Mouse (Mus musculus) embryonic facial prominence, embryonic 14.5 days (tissue): ENCODE measurements around the gene Pde11a. TPM values are rescaled to one million over a fixed set of nuclear protein-coding genes. Genes with fewer than 3 reads are reported as not detected.

ENCODE experiments used
- ATAC-seq: fragments of 200-750 bp; cut with Nextera tagmentation; 2 replicates; pipeline ENCODE4 v1.8.0; 2017; ENCODE audit warnings: low read depth, moderate number of reproducible peaks, moderate TSS enrichment
- DNase-seq: peaks from one replicate; pipeline ENCODE4 v3.0.0-alpha.2; 2015; ENCODE audit warnings: low spot score
- H3K27ac ChIP-seq: fragments of 300-500 bp; sonication (generic); replicated peaks from 2 replicates; pipeline ENCODE4 v1.5.1; 2014; ENCODE audit warnings: low read depth, mild to moderate bottlenecking, low read length, moderate library complexity
- H3K27me3 ChIP-seq: fragments of 300-500 bp; sonication (generic); replicated peaks from 2 replicates; pipeline ENCODE4 v1.6.1; 2014; ENCODE audit warnings: low read length; ENCODE audit not compliant: control insufficient read depth, insufficient read depth
- H3K36me3 ChIP-seq: fragments of 300-500 bp; sonication (generic); 2 replicates; pipeline ENCODE4 v1.6.1; 2014; ENCODE audit warnings: low read length, mixed read lengths; ENCODE audit not compliant: control insufficient read depth, insufficient read depth
- H3K4me1 ChIP-seq: fragments of 300-500 bp; sonication (generic); 2 replicates; pipeline ENCODE4 v1.6.1; 2014; ENCODE audit warnings: antibody characterized with exemption, low read length; ENCODE audit not compliant: control insufficient read depth, insufficient read depth
- H3K4me2 ChIP-seq: fragments of 300-500 bp; sonication (generic); 2 replicates; pipeline ENCODE4 v1.6.1; 2014; ENCODE audit warnings: low read depth, mild to moderate bottlenecking, low read length, moderate library complexity, mixed read lengths
- H3K4me3 ChIP-seq: fragments of 300-500 bp; sonication (generic); 2 replicates; pipeline ENCODE4 v1.5.1; 2014; ENCODE audit warnings: low read depth, mild to moderate bottlenecking, low read length
- H3K9ac ChIP-seq: fragments of 300-500 bp; sonication (generic); 2 replicates; pipeline ENCODE4 v1.6.1; 2014; ENCODE audit warnings: low read depth, mild to moderate bottlenecking, low read length, moderate library complexity, mixed read lengths
- H3K9me3 ChIP-seq: fragments of 300-500 bp; sonication (generic); 2 replicates; pipeline ENCODE4 v1.6.1; 2016; ENCODE audit warnings: low read length; ENCODE audit not compliant: control insufficient read depth
- WGBS: fragments of 180-500 bp; shearing (Covaris S2); extraction: QIAGEN DNeasy Blood & Tissue Kit; methylation state at CpG from one replicate; pipeline ENCODE4 v1.1.7; 2014; 5-methylcytosine and 5-hydroxymethylcytosine counted together
- polyA plus RNA-seq: library from polyadenylated mRNA; unstranded; fragments of >200 nt; fragmentation: Nextera tagmentation; extraction: Ambion mirVana; gene quantifications from 2 replicates; pipeline ENCODE4 v1.2.1, GENCODE M21; 2014

Gene Pde11a
- polyA plus RNA-seq, 1 experiment from 2014 or later, result 0.21 TPM

DNA sequence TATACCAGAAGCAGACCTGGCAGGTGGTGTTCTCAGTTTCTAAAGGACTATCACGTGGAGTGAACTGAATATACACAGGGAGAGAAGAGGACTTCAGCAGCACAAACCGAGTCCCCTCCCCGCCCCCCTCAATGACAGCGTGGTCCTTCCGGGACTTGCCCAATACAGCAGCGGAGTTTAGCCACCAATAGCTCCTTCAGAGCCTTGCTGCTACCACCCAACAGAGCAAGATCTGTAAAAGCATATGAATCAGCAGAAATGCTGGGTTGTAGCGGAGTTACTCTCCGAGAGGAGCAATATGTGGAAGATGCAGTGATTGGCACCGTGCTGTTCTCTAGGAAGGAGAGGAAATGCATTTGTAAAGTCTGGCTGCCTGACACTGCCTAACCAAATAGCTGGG, 238.0 kb downstream of the Pde11a start:
- H3K27me3 ChIP-seq, result no peaks in the 10 kb centered on the region
- DNase-seq (no peak), ATAC-seq (no peak)
- H3K4me3 ChIP-seq, result no peak overlapping the region
- no peak overlapping the region for H3K9ac ChIP-seq
- H3K36me3 ChIP-seq, result no peaks in the 10 kb centered on the region
- no peaks in the 10 kb centered on the region for H3K9me3 ChIP-seq
- no peak overlapping the region for H3K4me2 ChIP-seq
- 77% methylated on average over 9 of the region's 9 CpGs for WGBS
- no peaks in the 10 kb centered on the region for H3K4me1 ChIP-seq
- no peak overlapping the region for H3K27ac ChIP-seq

- DNase-seq, result no peak
These were observed 238.7 kb downstream of the Pde11a start for GRCm38 (mm10) chr2:76099726-76100347.

DNA sequence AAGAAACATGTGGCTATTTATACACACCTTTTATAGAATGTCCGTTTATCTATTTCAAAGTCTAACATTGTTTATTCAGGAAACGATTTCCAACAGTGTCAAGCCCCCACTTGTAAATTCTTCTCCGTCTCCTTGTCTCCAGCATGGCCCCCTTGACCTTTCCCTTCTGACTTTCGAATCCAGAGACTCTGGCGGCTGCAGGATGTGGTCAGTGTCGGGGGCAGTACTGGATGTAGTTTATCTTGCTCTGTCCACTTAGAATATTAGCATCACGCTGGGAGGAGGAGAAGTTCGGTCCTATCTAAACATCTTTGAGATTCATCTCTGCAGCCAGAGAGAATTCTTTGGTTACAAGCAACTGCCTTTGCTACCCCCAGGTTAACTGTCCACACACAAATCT, 240.2 kb downstream of the Pde11a start:
- 34% methylated on average over 8 of the region's 8 CpGs for WGBS
- no peak for DNase-seq
- H3K36me3 ChIP-seq, result no peaks in the 10 kb centered on the region
- H3K4me3 ChIP-seq, result no peak overlapping the region
- no peak overlapping the region for H3K27ac ChIP-seq
- no peaks in the 10 kb centered on the region for H3K27me3 ChIP-seq
- H3K9me3 ChIP-seq, result no peaks in the 10 kb centered on the region
- no peaks in the 10 kb centered on the region for H3K4me1 ChIP-seq
- no peak for ATAC-seq
- no peak overlapping the region for H3K9ac ChIP-seq
- H3K4me2 ChIP-seq, result no peak overlapping the region

More at GRCm38 (mm10) chr2:76099726-76100347, 238.7 kb downstream of the Pde11a start:
- ATAC-seq, result no peak
- no peaks in the 10 kb centered on the region for H3K36me3 ChIP-seq
- no peak overlapping the region for H3K4me2 ChIP-seq
- no peaks in the 10 kb centered on the region for H3K4me1 ChIP-seq
- no peaks in the 10 kb centered on the region for H3K27me3 ChIP-seq
- H3K9ac ChIP-seq, result no peak overlapping the region
- 46% methylated on average over 9 of the region's 9 CpGs for WGBS
- H3K27ac ChIP-seq, result no peak overlapping the region
- H3K9me3 ChIP-seq, result no peaks in the 10 kb centered on the region
- no peak overlapping the region for H3K4me3 ChIP-seq

GRCm38 (mm10) chr2:76097847-76098246, 240.7 kb downstream of the Pde11a start:
- Histone ChIP-seq H3K9me3 (no peaks in the 10 kb centered on the region), H3K27ac (no peak overlapping the region), H3K4me2 (no peak overlapping the region), H3K27me3 (no peaks in the 10 kb centered on the region), H3K36me3 (no peaks in the 10 kb centered on the region), H3K9ac (no peak overlapping the region), H3K4me3 (no peak overlapping the region), H3K4me1 (no peaks in the 10 kb centered on the region)
- ATAC-seq (no peak), DNase-seq (no peak)
- 79% methylated on average over 7 of the region's 7 CpGs for WGBS

GRCm38 (mm10) chr2:76097284-76097683, 241.3 kb downstream of the Pde11a start:
- 0 out of 2 replicates have a peak overlapping the region, but pooled peaks have one; percentile 8 for H3K9ac ChIP-seq
- no peaks in the 10 kb centered on the region for H3K36me3 ChIP-seq
- H3K4me3 ChIP-seq, result no peak overlapping the region
- DNase-seq (no peak), ATAC-seq (no peak)
- 79% methylated on average over 8 of the region's 8 CpGs for WGBS
- H3K4me2 ChIP-seq, result no peak overlapping the region
- H3K4me1 ChIP-seq, result no peaks in the 10 kb centered on the region
- H3K27ac ChIP-seq, result no peak overlapping the region
- no peaks in the 10 kb centered on the region for H3K27me3 ChIP-seq
- H3K9me3 ChIP-seq, result no peaks in the 10 kb centered on the region

DNA sequence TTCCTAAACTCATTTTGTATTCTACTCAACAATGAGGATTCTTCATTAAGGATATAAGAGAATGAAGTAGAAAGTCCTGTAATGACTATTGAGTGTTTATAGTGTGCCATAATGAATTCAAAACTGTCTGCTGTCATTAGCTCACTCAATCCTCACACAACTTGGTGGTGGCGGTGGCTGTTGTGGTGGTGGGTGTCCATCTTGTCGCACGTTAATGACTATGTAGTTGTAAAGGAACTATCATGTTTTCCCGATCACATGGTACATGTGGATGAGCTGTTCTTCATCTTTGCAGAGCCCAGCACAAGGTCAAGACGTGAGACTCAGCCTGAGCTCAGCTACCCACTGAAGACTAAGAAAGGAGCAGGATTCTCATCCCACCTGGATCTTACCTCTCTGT, 242.7 kb downstream of the Pde11a start:
- Histone ChIP-seq H3K9me3 (no peaks in the 10 kb centered on the region), H3K4me3 (no peak overlapping the region), H3K9ac (no peak overlapping the region), H3K36me3 (no peaks in the 10 kb centered on the region), H3K27ac (no peak overlapping the region), H3K4me1 (no peaks in the 10 kb centered on the region), H3K4me2 (no peak overlapping the region), H3K27me3 (no peaks in the 10 kb centered on the region)
- ATAC-seq (no peak), DNase-seq (no peak)
- 96% methylated on average over 5 of the region's 5 CpGs for WGBS

- Histone ChIP-seq H3K4me3 (no peak overlapping the region), H3K27me3 (no peaks in the 10 kb centered on the region), H3K36me3 (no peaks in the 10 kb centered on the region), H3K4me2 (no peak overlapping the region), H3K9ac (no peak overlapping the region), H3K4me1 (peaks cover 5% of the 10 kb centered on the region; the same call in 1 of the 2 replicates), H3K27ac (no peak overlapping the region), H3K9me3 (no peaks in the 10 kb centered on the region)
- DNase-seq (no peak), ATAC-seq (no peak)
These were observed 248.1 kb downstream of the Pde11a start for GRCm38 (mm10) chr2:76090506-76090905.

- no peaks in the 10 kb centered on the region for H3K9me3 ChIP-seq
- no peak overlapping the region for H3K9ac ChIP-seq
- WGBS, result 44% methylated on average over 4 of the region's 4 CpGs
- ATAC-seq, result no peak
- H3K27me3 ChIP-seq, result no peaks in the 10 kb centered on the region
- H3K4me2 ChIP-seq, result no peak overlapping the region
- no peak for DNase-seq
- H3K36me3 ChIP-seq, result no peaks in the 10 kb centered on the region
- H3K4me1 ChIP-seq, result peaks cover 5% of the 10 kb centered on the region; the same call in 1 of the 2 replicates
- H3K4me3 ChIP-seq, result no peak overlapping the region
- no peak overlapping the region for H3K27ac ChIP-seq
These were observed 249.7 kb downstream of the Pde11a start for GRCm38 (mm10) chr2:76088844-76089243.

DNA sequence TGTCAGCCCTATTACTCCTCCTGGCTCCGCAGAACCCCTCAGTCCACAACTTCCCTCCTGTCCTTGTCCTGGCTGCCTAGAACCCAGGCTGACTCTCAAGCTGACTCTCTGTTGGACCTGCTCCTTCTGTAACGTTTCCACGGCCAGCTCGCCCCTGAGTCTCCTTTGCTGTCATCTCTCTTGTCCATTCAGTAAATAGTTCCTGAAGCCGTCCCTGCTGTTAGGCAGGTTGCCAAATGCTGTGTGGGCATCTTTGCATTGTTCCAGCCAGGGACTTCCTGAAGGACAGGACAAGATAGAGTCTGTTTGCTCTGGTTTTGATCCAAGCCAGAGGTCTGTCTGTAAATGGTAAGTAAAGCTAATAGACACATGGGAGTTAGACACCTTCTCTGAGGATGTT, 250.2 kb downstream of the Pde11a start:
- Histone ChIP-seq H3K4me1 (peaks cover 5% of the 10 kb centered on the region; the same call in 1 of the 2 replicates), H3K27me3 (no peaks in the 10 kb centered on the region), H3K4me2 (no peak overlapping the region), H3K9me3 (no peaks in the 10 kb centered on the region), H3K36me3 (no peaks in the 10 kb centered on the region), H3K4me3 (no peak overlapping the region), H3K9ac (no peak overlapping the region), H3K27ac (no peak overlapping the region)
- DNase-seq (no peak), ATAC-seq (no peak)
- WGBS, result 69% methylated on average over 5 of the region's 5 CpGs
